Mouse (Mus musculus) layer of hippocampus, adult 9-11 months (tissue): ENCODE data around the gene Gnaq.

Experiments used
- DNase-seq: peaks from one replicate; pipeline ENCODE4 v3.0.0; 2022

Gene Gnaq

DNA sequence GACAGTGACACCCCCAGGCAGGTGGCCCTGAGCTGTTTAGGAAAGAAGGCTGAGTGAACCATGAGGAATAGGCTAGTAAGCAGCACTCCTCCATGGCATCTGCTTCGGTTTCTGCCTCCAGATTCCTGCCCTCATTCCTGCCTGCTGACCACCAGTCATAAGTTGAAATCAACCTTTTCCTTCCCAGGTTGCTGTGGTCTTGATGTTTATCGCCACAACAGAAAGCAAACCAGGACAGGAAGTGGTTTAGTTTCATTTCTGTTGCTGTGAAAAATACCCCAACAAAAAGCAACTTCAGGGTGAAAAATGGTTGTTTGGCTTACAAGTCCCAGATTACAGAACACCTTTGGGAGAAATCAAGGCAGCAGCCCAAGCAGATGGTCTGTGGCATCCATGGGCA lies 249.8 kb downstream of the Gnaq start:
- DNase-seq, result no peak

DNA sequence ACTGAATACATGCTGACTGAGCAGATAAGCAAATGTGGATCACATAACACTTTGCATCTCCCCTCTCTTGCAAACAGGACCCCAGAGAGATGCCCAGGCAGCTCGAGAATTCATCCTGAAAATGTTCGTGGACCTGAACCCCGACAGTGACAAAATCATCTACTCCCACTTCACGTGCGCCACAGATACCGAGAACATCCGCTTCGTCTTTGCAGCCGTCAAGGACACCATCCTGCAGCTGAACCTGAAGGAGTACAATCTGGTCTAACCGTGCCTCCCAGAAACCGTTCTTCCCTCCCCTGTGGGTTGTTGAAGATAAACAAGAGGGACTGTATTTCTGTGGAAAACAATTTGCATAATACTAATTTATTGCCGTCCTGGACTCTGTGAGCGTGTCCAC lies 250.5 kb downstream of the Gnaq start:
- no peak for DNase-seq

DNA sequence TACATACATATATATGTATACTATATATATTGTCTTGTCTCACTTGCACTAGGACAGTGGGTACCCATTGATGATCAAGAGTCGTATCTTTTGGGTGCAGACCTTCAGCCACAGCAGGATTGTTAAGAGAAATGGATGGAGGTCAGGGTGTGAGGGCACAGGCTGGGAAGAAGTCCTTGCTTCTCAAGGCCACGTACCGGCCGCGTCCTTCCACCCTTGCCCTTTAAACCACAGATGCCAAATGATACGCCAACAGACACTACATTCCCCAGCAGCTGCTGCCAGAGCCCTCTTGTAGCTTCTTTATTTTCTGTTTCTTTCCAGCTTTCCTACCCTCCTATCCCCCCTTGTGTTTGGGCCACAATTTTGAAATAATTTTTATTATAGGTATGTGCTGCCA lies 251.5 kb downstream of the Gnaq start:
- no peak for DNase-seq

DNA sequence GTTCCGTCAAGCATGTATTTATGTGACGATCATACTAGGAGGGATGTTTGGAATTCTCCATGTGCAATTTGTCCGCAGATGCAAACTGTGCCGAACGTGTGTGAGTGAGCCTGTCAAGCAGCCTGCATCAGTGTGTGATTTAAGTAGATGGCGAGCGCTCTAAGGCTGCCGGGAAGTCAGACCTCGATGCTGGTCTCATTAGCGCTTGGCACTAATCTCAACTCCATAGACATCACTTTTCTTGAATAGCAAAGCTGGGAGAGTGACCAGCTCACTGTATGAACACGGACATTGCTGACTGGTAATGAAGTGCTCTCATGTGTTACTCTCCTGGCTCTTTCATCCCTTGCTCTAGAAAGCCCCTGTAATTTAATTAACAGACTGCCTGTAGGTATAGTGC lies 252.3 kb downstream of the Gnaq start:
- no peak for DNase-seq

DNA sequence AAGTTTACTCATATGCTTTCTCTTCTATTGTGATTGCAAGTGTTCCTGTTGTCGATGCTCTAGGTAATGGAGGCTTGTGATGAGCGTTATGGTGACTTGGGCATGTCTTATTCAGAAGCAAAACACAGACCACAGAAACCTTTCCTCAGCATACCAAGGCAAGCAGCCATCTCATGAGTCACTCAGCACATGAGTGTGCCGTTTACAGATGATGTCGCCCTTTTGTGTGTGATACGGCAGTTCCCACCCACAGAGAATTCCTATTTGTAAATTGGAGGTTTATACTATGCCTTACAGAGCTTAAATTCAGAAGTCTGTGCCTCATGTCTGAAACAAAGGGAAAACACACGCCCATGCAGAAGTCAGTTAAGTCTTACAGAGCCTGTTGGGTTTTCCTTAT lies 253.9 kb downstream of the Gnaq start:
- peak; percentile 44 for DNase-seq

DNA sequence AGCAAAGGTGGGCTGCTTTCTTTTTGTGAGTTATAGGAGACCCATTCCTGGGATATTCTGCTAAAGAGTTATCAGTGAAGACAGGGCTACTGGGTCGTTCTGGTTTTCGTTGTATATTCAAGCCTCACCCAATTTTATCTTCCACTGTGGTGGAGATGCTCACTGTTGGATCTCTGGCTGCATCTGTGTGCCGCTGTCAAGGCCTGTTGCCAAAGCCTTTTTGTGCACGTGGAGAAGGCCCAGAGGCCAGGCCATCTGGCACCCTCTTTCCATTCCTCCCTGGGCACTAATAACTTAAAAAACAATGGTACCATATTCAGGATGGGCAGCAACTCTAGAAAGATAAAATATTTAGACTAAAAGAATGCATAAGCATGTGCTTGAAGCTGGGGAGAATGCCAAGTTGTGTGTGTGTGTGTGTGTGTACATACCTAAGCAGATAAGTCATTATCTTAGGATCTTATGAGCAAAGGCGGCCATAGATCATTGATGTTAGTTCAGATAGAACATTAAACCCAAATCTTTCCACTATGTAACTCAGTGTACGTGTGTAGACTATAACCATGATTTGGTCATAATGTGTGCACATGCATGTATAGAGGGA lies 257.7 kb downstream of the Gnaq start:
- DNase-seq, result no peak

DNA sequence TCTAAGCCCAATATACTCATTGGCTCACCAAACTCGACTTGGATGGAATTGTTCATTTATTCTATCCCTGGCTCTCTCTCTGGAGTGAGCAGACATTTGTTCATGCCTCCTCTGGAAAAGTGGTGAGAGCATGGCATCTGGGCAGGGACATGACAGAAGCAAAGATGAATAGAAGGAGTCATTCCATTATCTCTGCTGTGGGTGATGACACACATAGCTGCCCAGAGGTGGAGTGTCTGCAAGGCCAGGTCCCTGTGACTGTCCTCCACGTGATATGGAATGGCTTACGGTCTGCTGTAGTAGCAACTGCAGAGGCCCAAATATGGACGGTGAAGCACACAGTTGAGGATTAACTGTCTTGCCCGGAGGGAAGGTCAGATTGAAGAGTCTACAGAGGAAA lies 261.8 kb downstream of the Gnaq start:
- no peak for DNase-seq

DNA sequence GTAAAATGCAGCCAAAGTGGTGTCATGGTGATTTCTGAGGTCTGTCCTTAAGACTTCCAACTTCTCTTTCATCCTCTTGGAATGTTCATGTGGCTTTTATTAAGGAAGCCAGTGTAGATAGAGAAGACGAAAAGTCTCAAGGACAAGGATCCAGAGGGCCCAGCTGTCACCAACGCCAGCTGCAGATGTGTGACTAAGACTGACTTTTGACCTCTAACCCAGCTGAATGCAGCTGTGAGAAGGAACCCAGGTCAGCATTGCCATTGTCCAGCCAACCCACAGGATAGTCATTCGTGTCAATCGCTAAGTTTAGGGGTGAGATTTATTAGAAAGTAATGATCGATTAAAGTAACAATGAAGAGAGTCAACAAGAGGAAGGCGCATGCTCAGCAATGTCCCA lies 270.5 kb downstream of the Gnaq start:
- no peak for DNase-seq

DNA sequence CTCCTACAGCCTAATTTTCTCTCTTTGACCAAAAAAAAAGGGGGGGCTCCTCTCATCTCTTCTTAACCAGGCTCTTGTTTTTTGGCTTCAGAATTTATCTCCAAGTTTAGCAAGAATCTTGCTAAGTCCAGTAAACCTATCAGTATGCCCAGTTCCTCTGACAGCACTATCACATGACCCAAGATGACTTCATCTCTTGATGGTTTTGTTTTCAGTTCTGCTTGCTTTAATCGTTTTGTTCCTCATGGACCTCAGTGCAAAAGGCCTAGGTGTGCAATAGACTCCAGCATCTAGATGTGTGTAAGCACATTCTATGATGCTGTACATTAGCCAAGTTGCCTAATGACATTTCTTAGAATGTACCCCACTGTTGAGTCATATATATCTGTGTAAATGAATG lies 275.1 kb downstream of the Gnaq start:
- DNase-seq, result no peak

DNA sequence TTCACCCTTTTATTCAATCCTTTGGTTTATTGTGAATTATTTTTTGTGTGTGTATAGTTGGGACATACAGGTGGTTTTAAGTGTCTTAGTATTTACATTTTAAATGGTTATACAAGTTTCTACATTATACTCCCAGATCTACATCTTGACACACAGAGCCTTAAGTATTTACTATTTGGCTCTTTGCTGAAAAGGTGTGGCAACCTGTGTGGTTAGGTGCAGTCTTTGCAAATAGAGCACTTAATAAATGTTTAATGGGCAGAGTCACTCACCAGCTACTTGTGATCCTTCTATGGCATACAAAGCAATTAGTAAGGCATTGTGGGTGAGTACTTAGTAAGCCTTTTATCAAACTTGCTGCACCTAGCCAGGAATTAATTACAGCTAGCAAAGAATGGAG lies 278.7 kb downstream of the Gnaq start:
- DNase-seq, result no peak

DNA sequence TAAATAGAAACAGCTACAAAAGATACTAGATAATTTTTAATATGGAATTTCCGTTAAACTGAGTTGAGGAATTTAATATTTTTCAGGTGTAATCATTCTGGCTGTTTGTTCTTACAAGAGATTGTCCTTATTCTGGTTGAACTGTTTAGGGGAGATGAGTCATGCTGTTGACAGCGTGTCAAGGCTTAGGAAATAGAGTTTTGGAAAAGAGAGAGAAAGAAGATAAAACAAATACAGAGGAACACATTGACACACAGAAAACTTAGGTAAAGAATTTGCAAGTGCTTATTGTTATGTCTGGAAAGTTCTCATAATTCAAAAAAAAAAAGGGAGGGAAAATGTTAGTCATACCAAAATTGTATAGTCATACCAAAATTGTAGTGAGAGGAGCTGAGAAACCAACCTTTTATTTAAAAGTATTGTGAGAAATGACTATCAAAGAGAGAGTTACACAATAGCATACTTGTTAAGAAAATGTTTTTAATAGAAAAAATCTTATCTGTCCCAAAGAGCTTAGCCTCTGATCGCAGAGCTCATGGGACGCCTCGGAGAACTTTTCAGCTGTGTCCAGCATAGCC lies 285.5 kb downstream of the Gnaq start:
- no peak for DNase-seq

DNA sequence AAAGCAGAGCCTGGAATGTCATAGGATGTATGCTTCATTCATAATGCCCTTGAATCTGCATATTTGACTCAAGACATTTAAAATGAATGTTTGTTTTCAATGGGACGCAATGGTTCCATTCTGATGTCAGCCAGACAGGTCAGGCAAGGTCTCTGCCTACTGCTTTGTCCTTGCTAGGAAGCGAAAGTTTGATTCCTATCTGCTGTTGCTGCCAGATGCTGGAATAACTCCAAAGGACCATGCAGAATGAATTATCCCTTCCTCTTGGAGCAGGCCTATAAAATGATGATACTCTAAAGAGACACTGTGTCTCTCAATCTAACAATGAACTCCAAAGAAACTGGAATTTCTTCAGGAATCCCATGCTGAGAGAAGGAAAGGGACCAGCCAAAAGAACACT lies 293.0 kb downstream of the Gnaq start:
- DNase-seq, result no peak

DNA sequence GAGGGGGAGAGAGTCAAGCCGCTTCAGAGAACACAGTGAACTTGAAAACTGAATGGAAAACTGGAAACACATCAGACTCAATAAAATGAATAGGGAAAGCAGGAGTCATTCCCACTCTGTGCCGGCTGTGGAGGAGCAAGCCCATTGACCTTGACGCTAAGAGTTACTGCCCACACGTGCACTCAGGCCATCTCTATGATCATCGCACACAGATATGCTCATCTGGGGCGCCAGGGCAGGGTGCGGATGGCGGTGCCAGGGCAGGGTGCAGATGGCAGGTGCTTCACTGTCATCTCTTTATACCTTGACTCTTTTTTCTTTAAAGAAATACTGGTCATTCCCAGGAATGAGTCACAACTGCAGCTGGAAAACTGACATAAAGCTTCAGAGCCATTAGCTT lies 298.7 kb downstream of the Gnaq start:
- DNase-seq, result no peak

DNA sequence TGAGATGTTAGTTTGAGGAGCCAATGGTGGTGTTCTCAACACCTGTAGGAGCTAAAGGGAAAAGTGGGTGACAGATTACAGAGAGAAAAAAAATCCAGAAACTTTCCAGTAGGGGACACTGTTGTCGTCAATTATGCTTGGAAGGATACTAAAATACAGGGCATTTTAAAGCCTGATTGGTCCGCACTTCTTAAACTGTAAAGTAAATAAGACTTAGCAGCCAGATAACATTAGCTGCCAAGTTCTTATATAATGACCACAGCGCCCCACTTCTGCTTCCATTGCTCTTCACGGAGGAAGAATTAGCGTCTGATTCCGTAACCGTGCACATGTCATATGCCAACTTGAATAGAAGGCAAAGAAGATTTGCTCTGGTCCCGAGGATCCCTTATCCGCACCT lies 302.2 kb downstream of the Gnaq start:
- no peak for DNase-seq

DNA sequence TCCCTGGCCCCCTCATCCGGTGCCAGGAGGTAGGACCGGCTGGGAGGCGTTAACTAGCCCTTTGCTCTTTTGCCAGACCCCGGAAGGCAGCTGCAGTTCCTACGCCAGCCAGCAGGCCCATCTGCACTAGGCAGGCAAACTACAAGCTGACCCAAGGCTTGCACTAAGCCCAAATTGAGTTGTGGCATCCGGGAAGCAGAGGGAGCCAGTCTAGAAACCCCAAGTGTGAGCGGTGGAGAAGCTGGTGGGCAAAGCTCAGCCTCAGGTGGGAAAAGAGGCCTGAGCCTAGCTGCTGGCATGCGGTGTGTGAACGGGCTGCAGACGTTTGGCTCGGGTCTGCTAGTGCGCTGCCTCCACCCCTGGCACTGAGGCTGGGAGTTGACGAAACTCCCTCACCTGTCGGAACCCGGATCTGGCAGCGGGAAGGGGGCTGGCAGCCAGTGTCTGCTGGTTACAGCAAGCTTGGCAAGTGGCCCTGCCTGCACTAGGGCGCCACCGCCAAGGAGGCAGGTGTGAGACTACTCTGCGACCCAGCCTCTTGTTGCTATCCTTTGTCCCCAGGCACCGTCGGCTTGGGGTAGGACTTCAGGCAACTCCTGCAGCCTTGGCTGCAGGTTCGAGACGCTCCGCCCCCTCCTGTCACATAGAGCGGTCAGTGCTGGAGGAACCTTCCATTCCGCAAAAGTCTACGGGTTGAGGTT lies 303.1 kb downstream of the Gnaq start, which contains the start of gene Gna14:
Gene Gna14 (plus strand): TSS at position 232 of the 701 bp plus-strand sequence.
- DNase-seq, result peak; percentile 30

DNA sequence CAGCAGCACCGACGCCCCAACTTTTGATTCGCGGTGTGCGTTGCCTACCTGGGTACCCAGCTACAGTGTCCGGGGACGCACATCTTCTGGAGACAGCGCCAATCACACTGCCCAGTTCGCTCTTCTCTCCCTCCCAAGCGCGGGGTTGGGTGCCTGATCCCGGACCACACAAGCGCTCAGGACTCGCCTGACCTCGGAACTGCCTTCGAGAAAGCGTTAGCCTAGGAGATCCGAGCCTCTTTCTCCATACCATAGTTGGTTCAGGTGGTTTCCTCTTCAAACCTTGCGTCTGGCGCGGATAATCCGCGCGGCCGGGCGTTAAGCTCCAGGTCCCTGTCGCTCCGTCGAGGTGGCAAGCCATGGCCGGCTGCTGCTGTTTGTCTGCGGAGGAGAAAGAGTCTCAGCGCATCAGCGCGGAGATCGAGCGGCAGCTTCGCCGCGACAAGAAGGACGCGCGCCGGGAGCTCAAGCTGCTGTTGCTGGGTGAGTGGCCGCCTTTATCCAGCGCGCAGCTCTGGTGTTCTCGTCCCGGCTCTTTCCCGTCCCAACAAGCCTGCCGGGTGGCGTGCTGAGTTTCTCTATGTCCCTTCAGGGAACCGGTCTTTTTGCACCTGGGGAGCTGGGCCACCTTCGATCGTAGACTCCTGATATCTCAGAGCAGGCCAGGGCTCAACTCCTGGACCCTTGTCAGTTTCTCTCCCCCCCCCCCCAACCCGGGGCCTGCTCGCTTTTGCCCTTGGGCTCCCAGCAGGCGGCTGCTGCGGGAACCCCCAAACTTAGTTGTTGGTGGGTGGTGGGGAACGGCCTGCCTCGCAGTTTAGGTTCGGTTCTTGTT lies 303.9 kb downstream of the Gnaq start:
- DNase-seq, result no peak
